Mouse (Mus musculus) left cerebral cortex, adult 2 months (tissue): ENCODE results near the gene Tekt1. TPM values are rescaled to one million over a fixed set of nuclear protein-coding genes. Genes with fewer than 3 reads are reported as not detected.

ENCODE experiments used
- DNase-seq, 2 experiments: peaks; one replicate each; pipeline ENCODE4 v3.0.0; 2021 to 2022; ENCODE audit warnings: low spot score in 2 of 2, mixed read lengths in 1 of 2; ENCODE audit errors: extremely low spot score in 1 of 2
- H3K27ac ChIP-seq: fragments of 200-600 bp; 2 replicates; pipeline ENCODE4 v1.8.1; 2022
- H3K4me3 ChIP-seq: fragments of 200-600 bp; 2 replicates; pipeline ENCODE4 v1.8.1; 2022
- CTCF ChIP-seq: fragments of 200-600 bp; IDR thresholded peaks from 2 replicates; pipeline ENCODE4 v1.8.1; 2022; ENCODE audit warnings: antibody characterized with exemption, mild to moderate bottlenecking, moderate library complexity
- intact Hi-C: fragments of 180-260 bp; cut with DNase I; formaldehyde crosslinking; loops from one replicate; pipeline ENCODE4 v1.15.1; 2025
- microRNA-seq, 2 experiments: library from miRNA; unstranded; fragments of <30 nt; microRNA quantifications; one replicate each; pipeline ENCODE4 v1.2.0; 2021
- total RNA-seq, 2 experiments: library from RNA; stranded (reverse); gene quantifications; 2 replicates each; pipeline ENCODE4 v1.2.3; 2021

The Tekt1 gene
- total RNA-seq, 2 experiments from 2014 or later: 2.3 to 3.6 TPM

GRCm38 (mm10) chr11:72332951-72333667, 29.1 kb downstream of the Tekt1 start:
- H3K27ac ChIP-seq: no peak overlapping the region
- intact Hi-C loops: no loop called here
- TF ChIP-seq CTCF: no peak
- peak; percentile 18 to 43 for DNase-seq
- no peak overlapping the region for H3K4me3 ChIP-seq

- DNase-seq: no peak
- TF ChIP-seq CTCF: no peak
- H3K4me3 ChIP-seq: no peak overlapping the region
- H3K27ac ChIP-seq: no peak overlapping the region
- intact Hi-C loops: loop anchor here (2.0 kb wide), 1 partner anchor 101 kb away; no protein-coding TSS in a partner anchor
Observed at GRCm38 (mm10) chr11:72325701-72326100, 36.5 kb downstream of the Tekt1 start.

- no peak overlapping the region for H3K4me3 ChIP-seq
- H3K27ac ChIP-seq: no peak overlapping the region
- intact Hi-C loops: loop anchor here (2.0 kb wide), 1 partner anchor 100 kb away; no protein-coding TSS in a partner anchor
- peak; percentile 63 for TF ChIP-seq CTCF
- no peak for DNase-seq
Observed at GRCm38 (mm10) chr11:72324431-72324830, 37.8 kb downstream of the Tekt1 start.

GRCm38 (mm10) chr11:72318026-72318425, 44.2 kb downstream of the Tekt1 start:
- intact Hi-C loops: loop anchor here (5.0 kb wide), 1 partner anchor 76 kb away; no protein-coding TSS in a partner anchor
- DNase-seq: no peak
- Histone ChIP-seq H3K27ac (no peak overlapping the region), H3K4me3 (no peak overlapping the region)
- TF ChIP-seq CTCF: no peak

- H3K27ac ChIP-seq: no peak within 1 kb of the TSS
- peak within 1 kb of the TSS; percentile 41 for H3K4me3 ChIP-seq
- TF ChIP-seq CTCF: no peak
- DNase-seq: peak; percentile 37 to 69
- intact Hi-C loops: no loop called here
Observed at GRCm38 (mm10) chr11:72314151-72314895, 47.9 kb downstream of the Tekt1 start, which contains the start of gene Fbxo39. TSS of gene Fbxo39 (plus strand) at chr11:72314444.

- intact Hi-C loops: no loop called here
- no peak overlapping the region for H3K27ac ChIP-seq
Observed at GRCm38 (mm10) chr11:72311355-72312001, 50.8 kb downstream of the Tekt1 start.

GRCm38 (mm10) chr11:72310491-72310890, 51.8 kb downstream of the Tekt1 start:
- Histone ChIP-seq H3K4me3 (no peak overlapping the region), H3K27ac (no peak overlapping the region)
- DNase-seq: no peak
- no peak for TF ChIP-seq CTCF
- intact Hi-C loops: no loop called here

More at GRCm38 (mm10) chr11:72311355-72312001, 50.8 kb downstream of the Tekt1 start:
- TF ChIP-seq CTCF: no peak
- DNase-seq: no peak
- no peak overlapping the region for H3K4me3 ChIP-seq

GRCm38 (mm10) chr11:72308982-72309381, 53.3 kb downstream of the Tekt1 start:
- intact Hi-C loops: no loop called here
- no peak overlapping the region for H3K27ac ChIP-seq
- TF ChIP-seq CTCF: no peak
- DNase-seq: no peak
- H3K4me3 ChIP-seq: no peak overlapping the region

GRCm38 (mm10) chr11:72307461-72307860, 54.8 kb downstream of the Tekt1 start:
- intact Hi-C loops: no loop called here
- no peak for DNase-seq
- no peak overlapping the region for H3K4me3 ChIP-seq
- peak overlapping the region; percentile 32; the same call in 1 of the 2 replicates for H3K27ac ChIP-seq
- no peak for TF ChIP-seq CTCF

- intact Hi-C loops: no loop called here
- DNase-seq: peak; percentile 25 to 57
- TF ChIP-seq CTCF: no peak
- Histone ChIP-seq H3K4me3 (peak overlapping the region; percentile 42), H3K27ac (peak overlapping the region; percentile 83)
Observed at GRCm38 (mm10) chr11:72302230-72302629, 60.0 kb downstream of the Tekt1 start.

- peak within 1 kb of the TSS; percentile 42 for H3K4me3 ChIP-seq
- TF ChIP-seq CTCF: no peak
- DNase-seq: peak in 1 of 2 experiments; percentile 18
- intact Hi-C loops: no loop called here
- peak within 1 kb of the TSS; percentile 83 for H3K27ac ChIP-seq
Observed at GRCm38 (mm10) chr11:72301334-72301733, 60.9 kb downstream of the Tekt1 start, which contains the start of gene Xaf1. TSS of gene Xaf1 (plus strand) at chr11:72301629.

Small RNAs within 50 kb of the gene (microRNA-seq; reads per million reads assigned to microRNA genes)
- 0 reads per million in 2 experiments for gene Mir6338

Other genes with a start within 250 kb of the Tekt1 start
- gene Pitpnm3, start 226.7 kb downstream of the Tekt1 start, total RNA-seq: 10 to 100 TPM; 88.9 to 92.4 TPM
- gene Gm43951, start 155.6 kb downstream of the Tekt1 start, total RNA-seq: 10 to 100 TPM; 14.5 to 15.1 TPM
- 10 to 100 TPM; 30.5 to 39.7 TPM for gene 4933427D14Rik, start 155.0 kb downstream of the Tekt1 start, total RNA-seq
- gene Txndc17, start 154.9 kb downstream of the Tekt1 start, total RNA-seq: 10 to 100 TPM; 30.3 to 34.9 TPM
- gene Med31, start 146.8 kb downstream of the Tekt1 start, total RNA-seq: 10 to 100 TPM; 15.9 to 18.0 TPM
- 10 to 100 TPM; 15.0 to 22.3 TPM for gene Slc13a5, start 95.2 kb downstream of the Tekt1 start, total RNA-seq
- gene Xaf1, start 60.8 kb downstream of the Tekt1 start, total RNA-seq: 1 to 10 TPM; 3.8 to 5.2 TPM
- not detected for gene Fbxo39, start 48.0 kb downstream of the Tekt1 start, total RNA-seq
- 1 to 10 TPM in 1 of 2 experiments, under 1 TPM in 1; 0.33 to 1.2 TPM for gene Smtnl2, start 49.3 kb upstream of the Tekt1 start, total RNA-seq
- under 1 TPM; 0.18 to 0.37 TPM for gene Ggt6, start 73.1 kb upstream of the Tekt1 start, total RNA-seq
- gene Mybbp1a, start 78.9 kb upstream of the Tekt1 start, total RNA-seq: 10 to 100 TPM; 53.2 to 55.0 TPM
- 10 to 100 TPM; 68.2 to 70.6 TPM for gene Spns2, start 127.5 kb upstream of the Tekt1 start, total RNA-seq
- gene Spns3, start 188.1 kb upstream of the Tekt1 start, total RNA-seq: under 1 TPM; 0.38 to 0.47 TPM
- gene Ube2g1, start 244.8 kb upstream of the Tekt1 start, total RNA-seq: 10 to 100 TPM; 51.2 to 52.2 TPM